Mouse (Mus musculus) limb, embryonic 14.5 days (tissue): ENCODE measurements at regions not wholly inside any gene's neighbourhood (a gene's known extent, or its start where the extent isn't known, plus 50 kb on each side); places are given as distances from the start of the nearest gene placed in this dataset.

Source experiments
- ATAC-seq: fragments of 200-750 bp; cut with Nextera tagmentation; 2 replicates; pipeline ENCODE4 v1.8.0; 2017; ENCODE audit warnings: low read depth, moderate number of reproducible peaks, moderate TSS enrichment; ENCODE audit not compliant: low FRiP score
- DNase-seq: peaks from one replicate; pipeline ENCODE4 v3.0.0-alpha.2; 2015; ENCODE audit warnings: low spot score
- H3K27ac ChIP-seq: fragments of 300-500 bp; sonication (generic); replicated peaks from 2 replicates; pipeline ENCODE4 v1.5.1; 2014; ENCODE audit warnings: low read depth, mild to moderate bottlenecking, low read length, moderate library complexity, mixed read lengths
- H3K27me3 ChIP-seq: fragments of 300-500 bp; sonication (generic); 2 replicates; pipeline ENCODE4 v1.6.1; 2014; ENCODE audit warnings: low read length, mixed read lengths; ENCODE audit not compliant: control insufficient read depth, insufficient read depth
- H3K36me3 ChIP-seq: fragments of 300-500 bp; sonication (generic); 2 replicates; pipeline ENCODE4 v1.6.1; 2014; ENCODE audit warnings: mild to moderate bottlenecking, low read length, moderate library complexity, mixed read lengths; ENCODE audit not compliant: control insufficient read depth, insufficient read depth
- H3K4me1 ChIP-seq: fragments of 300-500 bp; sonication (generic); 2 replicates; pipeline ENCODE4 v1.6.1; 2014; ENCODE audit warnings: antibody characterized with exemption, low read length, mixed read lengths; ENCODE audit not compliant: control insufficient read depth, insufficient read depth
- H3K4me2 ChIP-seq: fragments of 300-500 bp; sonication (generic); replicated peaks from 2 replicates; pipeline ENCODE4 v1.6.1; 2014; ENCODE audit warnings: low read depth, mild to moderate bottlenecking, low read length, moderate library complexity; ENCODE audit not compliant: severe bottlenecking
- H3K4me3 ChIP-seq: fragments of 300-500 bp; sonication (generic); replicated peaks from 2 replicates; pipeline ENCODE4 v1.5.1; 2014; ENCODE audit warnings: low read length
- H3K9ac ChIP-seq: fragments of 300-500 bp; sonication (generic); 2 replicates; pipeline ENCODE4 v1.6.1; 2014; ENCODE audit warnings: mild to moderate bottlenecking, low read depth, low read length, moderate library complexity; ENCODE audit not compliant: severe bottlenecking
- H3K9me3 ChIP-seq: fragments of 300-500 bp; sonication (generic); 2 replicates; pipeline ENCODE4 v1.6.1; 2016; ENCODE audit warnings: low read length; ENCODE audit not compliant: control insufficient read depth
- POLR2A ChIP-seq: fragments of 200-500 bp; IDR thresholded peaks from 2 replicates; pipeline ENCODE4 v1.8.0; 2012; ENCODE audit warnings: inconsistent platforms, mild to moderate bottlenecking, moderate library complexity, borderline replicate concordance; ENCODE audit not compliant: insufficient read depth, insufficient read length; ENCODE audit errors: extremely low read depth
- WGBS: fragments of 180-500 bp; shearing (Covaris S2); extraction: QIAGEN DNeasy Blood & Tissue Kit; methylation state at CpG from one replicate; pipeline ENCODE4 v1.1.7; 2014; 5-methylcytosine and 5-hydroxymethylcytosine counted together

- no peaks in the 10 kb centered on the region for H3K4me1 ChIP-seq
- no peaks in the 10 kb centered on the region for H3K36me3 ChIP-seq
- 37% methylated on average over 7 of the region's 7 CpGs for WGBS
- ATAC-seq (no peak), DNase-seq (no peak)
- H3K27ac ChIP-seq, result no peak overlapping the region
- no peaks in the 10 kb centered on the region for H3K27me3 ChIP-seq
- H3K4me2 ChIP-seq, result no peak overlapping the region
- no peak for TF ChIP-seq POLR2A
- H3K9me3 ChIP-seq, result no peaks in the 10 kb centered on the region
- H3K9ac ChIP-seq, result no peak overlapping the region
- H3K4me3 ChIP-seq, result no peak overlapping the region
Observed at GRCm38 (mm10) chr15:25509139-25509538, 95.6 kb upstream of the Basp1 start.

GRCm38 (mm10) chr15:25509584-25509983 lies 96.0 kb upstream of the Basp1 start:
- H3K9ac ChIP-seq, result no peak overlapping the region
- H3K4me1 ChIP-seq, result no peaks in the 10 kb centered on the region
- no peak for TF ChIP-seq POLR2A
- H3K27me3 ChIP-seq, result no peaks in the 10 kb centered on the region
- H3K4me2 ChIP-seq, result no peak overlapping the region
- no peak for DNase-seq
- H3K36me3 ChIP-seq, result no peaks in the 10 kb centered on the region
- WGBS, result 69% methylated on average over 8 of the region's 8 CpGs
- H3K27ac ChIP-seq, result no peak overlapping the region
- H3K9me3 ChIP-seq, result no peaks in the 10 kb centered on the region
- ATAC-seq, result 0 out of 2 replicates have a peak, but pooled peaks have one; percentile 41
- no peak overlapping the region for H3K4me3 ChIP-seq

GRCm38 (mm10) chr15:25510060-25510492 lies 96.5 kb upstream of the Basp1 start:
- H3K36me3 ChIP-seq, result no peaks in the 10 kb centered on the region
- H3K4me2 ChIP-seq, result no peak overlapping the region; the same call in 1 of the 2 replicates
- no peaks in the 10 kb centered on the region for H3K27me3 ChIP-seq
- no peak for TF ChIP-seq POLR2A
- H3K4me3 ChIP-seq, result no peak overlapping the region
- H3K4me1 ChIP-seq, result no peaks in the 10 kb centered on the region
- DNase-seq (no peak), ATAC-seq (0 out of 2 replicates have a peak, but pooled peaks have one; percentile 12)
- no peak overlapping the region for H3K9ac ChIP-seq
- 0 out of 2 replicates have a peak overlapping the region, but pooled peaks have one; percentile 13 for H3K27ac ChIP-seq
- no peaks in the 10 kb centered on the region for H3K9me3 ChIP-seq
- WGBS, result 19% methylated on average over 8 of the region's 8 CpGs

DNA sequence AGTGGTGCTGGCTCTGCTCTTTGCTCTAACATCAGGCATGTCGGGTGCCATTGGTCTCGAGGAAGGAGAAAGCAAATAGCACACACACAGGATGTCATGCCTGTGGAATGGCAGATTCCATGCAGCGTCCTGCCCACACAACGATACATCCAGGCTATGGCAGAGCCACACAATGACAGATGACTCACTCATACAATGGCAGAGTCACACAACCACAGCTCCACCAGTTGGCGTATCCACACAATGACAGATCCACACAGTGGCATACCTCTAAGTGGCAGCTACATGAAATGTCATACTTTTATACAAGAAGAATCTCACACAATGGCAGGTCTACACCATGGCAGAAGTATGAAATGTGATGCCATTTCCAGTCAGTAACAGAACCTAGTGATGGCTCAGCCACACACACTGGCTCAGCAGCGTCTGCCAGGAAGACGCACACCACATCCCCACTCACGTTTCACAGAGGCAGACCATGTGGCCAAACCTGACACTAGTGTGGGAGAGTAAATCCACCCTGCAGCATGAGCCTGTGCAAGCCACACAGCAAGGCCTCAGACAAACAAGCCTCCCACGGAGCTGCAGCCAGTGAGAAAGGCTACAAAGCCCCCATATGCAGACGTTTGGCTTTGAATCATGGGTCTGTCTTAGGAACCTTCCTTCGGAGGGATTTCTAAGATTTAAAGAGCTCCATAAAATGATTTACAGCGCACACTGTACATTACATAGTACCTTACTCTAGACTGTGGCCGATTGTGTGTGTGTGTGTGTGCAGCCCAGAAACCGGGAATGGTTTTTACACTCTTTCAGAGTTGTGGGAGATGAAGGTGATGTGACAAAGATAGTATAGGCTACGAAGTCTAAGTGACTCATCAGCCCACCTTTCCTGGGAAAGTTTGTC lies 104.0 kb upstream of the Myo10 start:
- WGBS, result 48% methylated on average over 15 of the region's 15 CpGs
- no peak for TF ChIP-seq POLR2A
- H3K9ac ChIP-seq, result no peak overlapping the region
- no peaks in the 10 kb centered on the region for H3K9me3 ChIP-seq
- no peak overlapping the region for H3K4me3 ChIP-seq
- no peaks in the 10 kb centered on the region for H3K36me3 ChIP-seq
- 0 out of 2 replicates have a peak overlapping the region, but pooled peaks have one; percentile 26 for H3K27ac ChIP-seq
- H3K4me1 ChIP-seq, result peaks cover 2% of the 10 kb centered on the region; the same call in 1 of the 2 replicates
- no peak overlapping the region for H3K4me2 ChIP-seq
- DNase-seq (peak; percentile 58), ATAC-seq (peak; percentile 68)
- H3K27me3 ChIP-seq, result no peaks in the 10 kb centered on the region

- WGBS, result 80% methylated on average over 4 of the region's 4 CpGs
- Histone ChIP-seq H3K9ac (no peak overlapping the region), H3K27ac (no peak overlapping the region), H3K4me3 (no peak overlapping the region), H3K4me1 (no peaks in the 10 kb centered on the region), H3K4me2 (no peak overlapping the region), H3K36me3 (no peaks in the 10 kb centered on the region), H3K27me3 (no peaks in the 10 kb centered on the region), H3K9me3 (no peaks in the 10 kb centered on the region)
- ATAC-seq (no peak), DNase-seq (no peak)
- no peak for TF ChIP-seq POLR2A
Observed at GRCm38 (mm10) chr15:25524189-25524588, 98.1 kb upstream of the Myo10 start.
